Mouse (Mus musculus): ENCODE results near the gene Oas1f. TPM values are rescaled to one million over a fixed set of nuclear protein-coding genes. Genes with fewer than 3 reads are reported as not detected.
"Not testable (repeated sequence)": the region's sequence is repeated elsewhere in the genome, so short reads cannot be mapped to it uniquely, and the experiment has no call there.

Gene Oas1f
- total and polyA plus RNA-seq, 3 experiments = not detected

GRCm38 (mm10) chr5:120887831-120888230 is 40.7 kb downstream of the Oas1f start:
- TF ChIP-seq TAL1 (conservative IDR thresholded peaks at IDR 0.05; ENCODE audit: low read depth, low read length) (no peak), GATA2 (IDR thresholded peaks at IDR 0.05; ENCODE audit: borderline replicate concordance, low read depth, low read length) (no peak), CTCF (IDR thresholded peaks at IDR 0.05; ENCODE audit: low read depth, low read length) (no peak), POLR2AphosphoS5 (IDR thresholded peaks at IDR 0.05; ENCODE audit: insufficient replicate concordance, low read depth, low read length) (no peak), GATA1 (IDR thresholded peaks at IDR 0.05; ENCODE audit: borderline replicate concordance, low read length) (no peak)
- H3K9me3 ChIP-seq (replicated peaks) = no peaks in the 10 kb centered on the region
- no peaks in the 10 kb centered on the region for H3K36me3 ChIP-seq (replicated peaks)
- H3K4me3 ChIP-seq (ENCODE audit: low read depth, low read length) = no peak overlapping the region
- no peaks in the 10 kb centered on the region for H3K27me3 ChIP-seq (ENCODE audit: insufficient read depth, low read length)
- no peak for DNase-seq (ENCODE audit: low spot score)
- ATAC-seq (ENCODE audit: extremely low read depth, insufficient number of reproducible peaks, low FRiP score, poor library complexity, severe bottlenecking) = no peak
- H3K4me1 ChIP-seq (ENCODE audit: insufficient read depth, low read depth, low read length) = no peaks in the 10 kb centered on the region

GRCm38 (mm10) chr5:120888294-120888815 is 41.2 kb downstream of the Oas1f start:
- not testable (repeated sequence) for H3K36me3 ChIP-seq (replicated peaks); ATAC-seq (ENCODE audit: extremely low read depth, insufficient number of reproducible peaks, low FRiP score, poor library complexity, severe bottlenecking); H3K4me3 ChIP-seq (ENCODE audit: low read depth, low read length); H3K4me1 ChIP-seq (ENCODE audit: insufficient read depth, low read depth, low read length); H3K27me3 ChIP-seq (ENCODE audit: insufficient read depth, low read length); H3K9me3 ChIP-seq (replicated peaks); DNase-seq (ENCODE audit: low spot score)

GRCm38 (mm10) chr5:120890026-120890425 is 42.9 kb downstream of the Oas1f start:
- Histone ChIP-seq H3K9me3 (replicated peaks) (no peaks in the 10 kb centered on the region), H3K27me3 (ENCODE audit: insufficient read depth, low read length) (no peaks in the 10 kb centered on the region), H3K4me1 (ENCODE audit: insufficient read depth, low read depth, low read length) (no peaks in the 10 kb centered on the region), H3K36me3 (replicated peaks) (no peaks in the 10 kb centered on the region), H3K4me3 (ENCODE audit: low read depth, low read length) (no peak overlapping the region)
- no peak for ATAC-seq (ENCODE audit: extremely low read depth, insufficient number of reproducible peaks, low FRiP score, poor library complexity, severe bottlenecking)
- TF ChIP-seq GATA2 (IDR thresholded peaks at IDR 0.05; ENCODE audit: borderline replicate concordance, low read depth, low read length) (no peak), POLR2AphosphoS5 (IDR thresholded peaks at IDR 0.05; ENCODE audit: insufficient replicate concordance, low read depth, low read length) (no peak), TAL1 (conservative IDR thresholded peaks at IDR 0.05; ENCODE audit: low read depth, low read length) (no peak), GATA1 (IDR thresholded peaks at IDR 0.05; ENCODE audit: borderline replicate concordance, low read length) (no peak), CTCF (IDR thresholded peaks at IDR 0.05; ENCODE audit: low read depth, low read length) (no peak)
- no peak for DNase-seq (ENCODE audit: low spot score)

- ATAC-seq (ENCODE audit: extremely low read depth, insufficient number of reproducible peaks, low FRiP score, poor library complexity, severe bottlenecking) = no peak
- no peaks in the 10 kb centered on the region for H3K4me1 ChIP-seq (ENCODE audit: insufficient read depth, low read depth, low read length)
Measured at GRCm38 (mm10) chr5:120890991-120891390, 43.8 kb downstream of the Oas1f start.

GRCm38 (mm10) chr5:120891566-120892242 is 44.5 kb downstream of the Oas1f start:
- H3K27me3 ChIP-seq (ENCODE audit: insufficient read depth, low read length); DNase-seq (ENCODE audit: low spot score); H3K36me3 ChIP-seq (replicated peaks); H3K4me1 ChIP-seq (ENCODE audit: insufficient read depth, low read depth, low read length); ATAC-seq (ENCODE audit: extremely low read depth, insufficient number of reproducible peaks, low FRiP score, poor library complexity, severe bottlenecking); H3K9me3 ChIP-seq (replicated peaks); H3K4me3 ChIP-seq (ENCODE audit: low read depth, low read length): not testable (repeated sequence)

More at GRCm38 (mm10) chr5:120890991-120891390, 43.8 kb downstream of the Oas1f start:
- Histone ChIP-seq H3K27me3 (ENCODE audit: insufficient read depth, low read length) (no peaks in the 10 kb centered on the region), H3K4me3 (ENCODE audit: low read depth, low read length) (no peak overlapping the region), H3K9me3 (replicated peaks) (no peaks in the 10 kb centered on the region), H3K36me3 (replicated peaks) (no peaks in the 10 kb centered on the region)
- no peak for DNase-seq (ENCODE audit: low spot score)
- no peak for TF ChIP-seq GATA1 (IDR thresholded peaks at IDR 0.05; ENCODE audit: borderline replicate concordance, low read length)
- TF ChIP-seq CTCF (IDR thresholded peaks at IDR 0.05; ENCODE audit: low read depth, low read length) = no peak
- no peak for TF ChIP-seq POLR2AphosphoS5 (IDR thresholded peaks at IDR 0.05; ENCODE audit: insufficient replicate concordance, low read depth, low read length)
- TF ChIP-seq GATA2 (IDR thresholded peaks at IDR 0.05; ENCODE audit: borderline replicate concordance, low read depth, low read length) = no peak
- TF ChIP-seq TAL1 (conservative IDR thresholded peaks at IDR 0.05; ENCODE audit: low read depth, low read length) = no peak

GRCm38 (mm10) chr5:120892243-120892660 is 45.1 kb downstream of the Oas1f start:
- ATAC-seq (ENCODE audit: extremely low read depth, insufficient number of reproducible peaks, low FRiP score, poor library complexity, severe bottlenecking) = no peak
- H3K4me3 ChIP-seq (ENCODE audit: low read depth, low read length) = no peak overlapping the region
- DNase-seq (ENCODE audit: low spot score) = no peak
- H3K9me3 ChIP-seq (replicated peaks) = no peaks in the 10 kb centered on the region
- no peaks in the 10 kb centered on the region for H3K36me3 ChIP-seq (replicated peaks)
- no peaks in the 10 kb centered on the region for H3K4me1 ChIP-seq (ENCODE audit: insufficient read depth, low read depth, low read length)
- TF ChIP-seq CTCF (IDR thresholded peaks at IDR 0.05; ENCODE audit: low read depth, low read length) (no peak), GATA2 (IDR thresholded peaks at IDR 0.05; ENCODE audit: borderline replicate concordance, low read depth, low read length) (no peak), POLR2AphosphoS5 (IDR thresholded peaks at IDR 0.05; ENCODE audit: insufficient replicate concordance, low read depth, low read length) (no peak), TAL1 (conservative IDR thresholded peaks at IDR 0.05; ENCODE audit: low read depth, low read length) (no peak)
- H3K27me3 ChIP-seq (ENCODE audit: insufficient read depth, low read length) = no peaks in the 10 kb centered on the region

- not testable (repeated sequence) for ATAC-seq (ENCODE audit: extremely low read depth, insufficient number of reproducible peaks, low FRiP score, poor library complexity, severe bottlenecking); H3K4me3 ChIP-seq (ENCODE audit: low read depth, low read length); H3K9me3 ChIP-seq (replicated peaks); H3K4me1 ChIP-seq (ENCODE audit: insufficient read depth, low read depth, low read length); DNase-seq (ENCODE audit: low spot score); H3K27me3 ChIP-seq (ENCODE audit: insufficient read depth, low read length); H3K36me3 ChIP-seq (replicated peaks)
Measured at GRCm38 (mm10) chr5:120893866-120894265, 46.7 kb downstream of the Oas1f start.

GRCm38 (mm10) chr5:120894692-120895091 is 47.5 kb downstream of the Oas1f start:
- H3K4me1 ChIP-seq (ENCODE audit: insufficient read depth, low read depth, low read length); ATAC-seq (ENCODE audit: extremely low read depth, insufficient number of reproducible peaks, low FRiP score, poor library complexity, severe bottlenecking); H3K36me3 ChIP-seq (replicated peaks); DNase-seq (ENCODE audit: low spot score); H3K4me3 ChIP-seq (ENCODE audit: low read depth, low read length); H3K27me3 ChIP-seq (ENCODE audit: insufficient read depth, low read length); H3K9me3 ChIP-seq (replicated peaks): not testable (repeated sequence)

Data from G1E (cell line).